Mouse (Mus musculus): ENCODE data around the gene Galnt18. TPM values are rescaled to one million over a fixed set of nuclear protein-coding genes. Genes with fewer than 3 reads are reported as not detected.
A peak's percentile ranks its signal among the peaks of the same experiment; 100 is the strongest.

Galnt18 gene
- polyA plus RNA-seq, 1 experiment from 2014 or later = 35.6 TPM

DNA sequence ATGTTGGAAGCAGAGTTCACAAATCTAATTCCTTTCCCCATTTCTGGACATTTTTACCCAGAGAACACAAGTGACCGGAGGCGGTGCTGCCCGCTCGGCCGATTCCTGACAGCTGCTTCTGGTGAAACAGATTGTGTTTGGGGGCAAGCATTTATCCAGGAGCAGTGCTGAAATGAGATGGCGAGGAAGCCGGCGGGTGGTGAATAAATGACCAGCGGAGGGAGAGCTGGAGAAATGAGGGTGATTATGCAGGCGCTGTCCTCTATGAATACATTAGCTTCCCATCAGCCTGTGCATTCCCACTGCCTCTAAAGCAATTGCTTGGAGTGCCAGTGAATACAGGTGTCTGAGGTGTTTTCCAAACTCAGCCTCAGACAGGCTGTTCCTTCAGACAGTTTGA lies 232.7 kb downstream of the Galnt18 start:
- 62% methylated on average over 10 of the region's 10 CpGs for WGBS
- no peak overlapping the region for H3K4me2 ChIP-seq (ENCODE audit: low read depth, low read length)
- no peak overlapping the region for H3K4me3 ChIP-seq (replicated peaks; ENCODE audit: low read length)
- H3K27me3 ChIP-seq (ENCODE audit: control insufficient read depth, insufficient read depth, low read length) = no peaks in the 10 kb centered on the region
- H3K9me3 ChIP-seq (replicated peaks; ENCODE audit: control insufficient read depth, low read length) = no peaks in the 10 kb centered on the region
- no peak for ATAC-seq (ENCODE audit: insufficient read depth, low FRiP score)
- no peak overlapping the region for H3K9ac ChIP-seq (ENCODE audit: low read length)
- no peaks in the 10 kb centered on the region; the same call in 1 of the 2 replicates for H3K36me3 ChIP-seq (ENCODE audit: control insufficient read depth, insufficient read depth, low read length)
- H3K27ac ChIP-seq (ENCODE audit: low read length) = no peak overlapping the region
- H3K4me1 ChIP-seq (ENCODE audit: control insufficient read depth, insufficient read depth, low read length) = peaks cover 4% of the 10 kb centered on the region; the same call in 1 of the 2 replicates

DNA sequence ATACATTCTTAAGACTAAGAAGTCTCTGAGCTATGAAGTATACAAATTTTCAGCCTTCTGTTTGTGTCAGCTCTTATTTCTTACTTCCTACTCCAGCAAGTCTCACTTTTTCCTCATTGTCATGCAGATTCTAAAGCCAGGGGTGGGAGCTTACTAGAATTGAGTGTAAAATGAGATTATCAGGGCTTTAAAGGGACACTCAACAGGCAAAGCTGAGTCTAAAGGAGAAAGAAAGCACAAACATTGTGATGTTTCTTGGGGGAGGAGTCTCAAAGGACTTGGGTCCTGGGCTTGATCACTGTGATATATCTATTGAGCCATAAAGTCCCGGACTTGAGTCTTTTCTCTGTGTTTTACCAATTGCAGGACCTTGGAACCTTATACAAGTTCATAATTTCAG lies 234.2 kb downstream of the Galnt18 start:
- Histone ChIP-seq H3K4me1 (ENCODE audit: control insufficient read depth, insufficient read depth, low read length) (peaks cover 4% of the 10 kb centered on the region; the same call in 1 of the 2 replicates), H3K4me3 (replicated peaks; ENCODE audit: low read length) (no peak overlapping the region), H3K4me2 (ENCODE audit: low read depth, low read length) (no peak overlapping the region), H3K27me3 (ENCODE audit: control insufficient read depth, insufficient read depth, low read length) (no peaks in the 10 kb centered on the region), H3K36me3 (ENCODE audit: control insufficient read depth, insufficient read depth, low read length) (no peaks in the 10 kb centered on the region; the same call in 1 of the 2 replicates), H3K27ac (ENCODE audit: low read length) (no peak overlapping the region), H3K9me3 (replicated peaks; ENCODE audit: control insufficient read depth, low read length) (no peaks in the 10 kb centered on the region), H3K9ac (ENCODE audit: low read length) (no peak overlapping the region)
- 82% methylated on average over 1 of the region's 1 CpGs for WGBS
- no peak for ATAC-seq (ENCODE audit: insufficient read depth, low FRiP score)

GRCm38 (mm10) chr7:111537946-111538345 lies 241.8 kb downstream of the Galnt18 start:
- Histone ChIP-seq H3K27me3 (ENCODE audit: control insufficient read depth, insufficient read depth, low read length) (no peaks in the 10 kb centered on the region), H3K9ac (ENCODE audit: low read length) (no peak overlapping the region), H3K4me3 (replicated peaks; ENCODE audit: low read length) (no peak overlapping the region), H3K4me2 (ENCODE audit: low read depth, low read length) (no peak overlapping the region), H3K36me3 (ENCODE audit: control insufficient read depth, insufficient read depth, low read length) (no peaks in the 10 kb centered on the region), H3K9me3 (replicated peaks; ENCODE audit: control insufficient read depth, low read length) (no peaks in the 10 kb centered on the region), H3K27ac (ENCODE audit: low read length) (no peak overlapping the region), H3K4me1 (ENCODE audit: control insufficient read depth, insufficient read depth, low read length) (no peaks in the 10 kb centered on the region)
- no peak for ATAC-seq (ENCODE audit: insufficient read depth, low FRiP score)
- whole genome bisulfite sequencing = 62% methylated on average over 6 of the region's 6 CpGs

DNA sequence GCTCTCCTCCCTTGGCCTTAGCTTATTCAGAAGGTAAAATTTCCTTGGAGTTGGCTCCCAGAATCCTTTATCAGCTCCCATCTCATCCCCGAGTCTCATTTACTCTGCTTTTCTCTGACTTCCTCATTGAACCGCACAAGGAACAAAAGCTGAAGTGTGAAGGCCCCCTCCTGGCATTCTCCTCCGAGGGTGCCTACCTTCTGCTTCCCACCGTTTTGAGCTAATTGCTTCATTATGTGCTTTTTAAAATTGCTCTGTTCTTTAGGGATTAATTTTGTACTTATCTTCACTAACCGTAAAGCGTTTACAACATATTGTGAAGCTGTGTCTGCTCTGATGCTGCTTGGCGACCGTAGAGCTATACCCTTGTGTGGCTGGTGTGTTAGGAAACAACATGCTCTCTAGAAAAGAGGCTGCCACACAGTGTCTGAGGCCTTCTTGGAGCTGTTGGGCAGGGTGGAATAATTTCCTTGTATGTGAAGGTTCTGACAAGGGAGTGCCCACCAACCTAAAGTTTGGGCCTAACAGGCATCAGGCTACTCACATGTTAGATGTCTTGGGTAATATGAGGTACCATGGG lies 244.9 kb downstream of the Galnt18 start:
- Histone ChIP-seq H3K4me1 (ENCODE audit: control insufficient read depth, insufficient read depth, low read length) (no peaks in the 10 kb centered on the region), H3K9ac (ENCODE audit: low read length) (no peak overlapping the region), H3K4me3 (replicated peaks; ENCODE audit: low read length) (no peak overlapping the region), H3K27ac (ENCODE audit: low read length) (no peak overlapping the region), H3K36me3 (ENCODE audit: control insufficient read depth, insufficient read depth, low read length) (no peaks in the 10 kb centered on the region), H3K27me3 (ENCODE audit: control insufficient read depth, insufficient read depth, low read length) (no peaks in the 10 kb centered on the region), H3K4me2 (ENCODE audit: low read depth, low read length) (no peak overlapping the region), H3K9me3 (replicated peaks; ENCODE audit: control insufficient read depth, low read length) (no peaks in the 10 kb centered on the region)
- no peak for ATAC-seq (ENCODE audit: insufficient read depth, low FRiP score)
- 76% methylated on average over 8 of the region's 8 CpGs for WGBS

- Histone ChIP-seq H3K4me3 (replicated peaks; ENCODE audit: low read length) (no peak overlapping the region), H3K4me2 (ENCODE audit: low read depth, low read length) (no peak overlapping the region), H3K9me3 (replicated peaks; ENCODE audit: control insufficient read depth, low read length) (no peaks in the 10 kb centered on the region), H3K9ac (ENCODE audit: low read length) (no peak overlapping the region), H3K27me3 (ENCODE audit: control insufficient read depth, insufficient read depth, low read length) (no peaks in the 10 kb centered on the region), H3K27ac (ENCODE audit: low read length) (peak overlapping the region; percentile 86), H3K4me1 (ENCODE audit: control insufficient read depth, insufficient read depth, low read length) (peaks cover 4% of the 10 kb centered on the region; the same call in 1 of the 2 replicates), H3K36me3 (ENCODE audit: control insufficient read depth, insufficient read depth, low read length) (no peaks in the 10 kb centered on the region)
- 65% methylated on average over 3 of the region's 3 CpGs for WGBS
- ATAC-seq (ENCODE audit: insufficient read depth, low FRiP score) = peak; percentile 92
Measured at GRCm38 (mm10) chr7:111528961-111529643, 250.7 kb downstream of the Galnt18 start.

DNA sequence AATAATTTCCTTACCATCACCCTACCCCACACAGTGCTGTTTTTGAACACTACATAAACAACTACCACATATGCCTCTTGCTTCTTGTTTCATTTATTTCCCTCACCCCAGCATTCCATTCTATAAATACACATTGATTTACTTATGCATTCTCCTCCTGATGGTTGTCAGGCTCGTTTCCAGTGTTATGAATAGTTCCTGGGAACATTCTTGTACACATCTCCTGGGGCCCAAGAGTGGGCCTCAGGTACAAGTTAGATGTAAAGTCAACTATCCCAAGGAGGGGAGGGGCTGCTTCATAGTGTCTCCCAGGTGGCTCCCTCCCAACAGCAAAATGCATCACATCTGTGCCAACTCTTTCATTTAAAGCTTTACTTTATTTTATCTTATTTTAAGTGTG lies 251.3 kb downstream of the Galnt18 start:
- ATAC-seq (ENCODE audit: insufficient read depth, low FRiP score) = peak; percentile 41; the same call in 1 of the 2 replicates
- H3K4me3 ChIP-seq (replicated peaks; ENCODE audit: low read length) = no peak overlapping the region
- H3K4me1 ChIP-seq (ENCODE audit: control insufficient read depth, insufficient read depth, low read length) = peaks cover 4% of the 10 kb centered on the region; the same call in 1 of the 2 replicates
- H3K4me2 ChIP-seq (ENCODE audit: low read depth, low read length) = no peak overlapping the region
- H3K27me3 ChIP-seq (ENCODE audit: control insufficient read depth, insufficient read depth, low read length) = no peaks in the 10 kb centered on the region
- no peak overlapping the region for H3K9ac ChIP-seq (ENCODE audit: low read length)
- no peaks in the 10 kb centered on the region for H3K36me3 ChIP-seq (ENCODE audit: control insufficient read depth, insufficient read depth, low read length)
- H3K27ac ChIP-seq (ENCODE audit: low read length) = peak overlapping the region; percentile 64
- 12% methylated on average over 1 of the region's 1 CpGs for WGBS
- H3K9me3 ChIP-seq (replicated peaks; ENCODE audit: control insufficient read depth, low read length) = no peaks in the 10 kb centered on the region

GRCm38 (mm10) chr7:111520881-111521280 lies 258.9 kb downstream of the Galnt18 start:
- no peaks in the 10 kb centered on the region for H3K9me3 ChIP-seq (replicated peaks; ENCODE audit: control insufficient read depth, low read length)
- ATAC-seq (ENCODE audit: insufficient read depth, low FRiP score) = no peak
- no peak overlapping the region for H3K9ac ChIP-seq (ENCODE audit: low read length)
- WGBS = 79% methylated on average over 1 of the region's 1 CpGs
- H3K27ac ChIP-seq (ENCODE audit: low read length) = no peak overlapping the region
- H3K27me3 ChIP-seq (ENCODE audit: control insufficient read depth, insufficient read depth, low read length) = no peaks in the 10 kb centered on the region
- no peak overlapping the region for H3K4me3 ChIP-seq (replicated peaks; ENCODE audit: low read length)
- H3K4me1 ChIP-seq (ENCODE audit: control insufficient read depth, insufficient read depth, low read length) = peaks cover 10% of the 10 kb centered on the region; the same call in 1 of the 2 replicates
- H3K4me2 ChIP-seq (ENCODE audit: low read depth, low read length) = no peak overlapping the region
- H3K36me3 ChIP-seq (ENCODE audit: control insufficient read depth, insufficient read depth, low read length) = no peaks in the 10 kb centered on the region

DNA sequence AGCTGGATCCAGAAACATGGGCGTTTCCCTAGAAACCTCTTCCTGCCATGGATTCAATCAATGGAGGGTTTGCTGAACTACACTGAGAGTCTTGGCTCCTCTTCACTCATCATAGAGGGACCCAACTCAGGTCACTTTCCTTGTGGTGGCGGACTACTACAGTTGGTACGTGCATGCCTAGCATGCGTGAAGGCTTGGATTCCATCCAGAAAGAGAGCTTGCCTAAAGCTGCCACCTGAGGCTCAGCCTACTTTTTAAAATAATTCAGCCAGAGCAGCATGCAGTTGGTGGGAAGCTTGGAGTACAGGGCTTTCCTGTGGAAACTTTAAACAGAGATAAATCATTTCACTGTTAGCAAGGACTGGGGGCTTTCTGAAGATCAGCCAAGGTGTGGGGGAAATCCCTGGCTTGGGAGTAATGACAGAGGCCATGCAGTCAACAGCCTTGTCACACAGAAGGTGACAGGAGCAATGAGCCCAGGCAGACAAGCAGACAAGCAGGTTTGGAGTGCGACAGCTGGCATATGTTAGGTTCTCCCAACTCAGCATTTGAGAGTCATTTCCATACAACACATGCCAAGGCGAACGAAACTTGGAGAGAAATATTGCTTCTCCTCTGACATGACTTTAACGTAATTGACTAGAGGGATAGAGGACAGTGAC lies 261.1 kb downstream of the Galnt18 start:
- 48% methylated on average over 8 of the region's 8 CpGs for WGBS
- Histone ChIP-seq H3K4me1 (ENCODE audit: control insufficient read depth, insufficient read depth, low read length) (peaks cover 13% of the 10 kb centered on the region; the same call in 1 of the 2 replicates), H3K36me3 (ENCODE audit: control insufficient read depth, insufficient read depth, low read length) (no peaks in the 10 kb centered on the region), H3K27me3 (ENCODE audit: control insufficient read depth, insufficient read depth, low read length) (no peaks in the 10 kb centered on the region), H3K27ac (ENCODE audit: low read length) (no peak overlapping the region), H3K9ac (ENCODE audit: low read length) (no peak overlapping the region), H3K4me2 (ENCODE audit: low read depth, low read length) (no peak overlapping the region), H3K4me3 (replicated peaks; ENCODE audit: low read length) (no peak overlapping the region), H3K9me3 (replicated peaks; ENCODE audit: control insufficient read depth, low read length) (no peaks in the 10 kb centered on the region)
- ATAC-seq (ENCODE audit: insufficient read depth, low FRiP score) = peak; percentile 25; the same call in 1 of the 2 replicates

GRCm38 (mm10) chr7:111516882-111517281 lies 262.9 kb downstream of the Galnt18 start:
- H3K27ac ChIP-seq (ENCODE audit: low read length) = no peak overlapping the region
- no peak overlapping the region for H3K4me3 ChIP-seq (replicated peaks; ENCODE audit: low read length)
- peaks cover 13% of the 10 kb centered on the region; the same call in 1 of the 2 replicates for H3K4me1 ChIP-seq (ENCODE audit: control insufficient read depth, insufficient read depth, low read length)
- no peaks in the 10 kb centered on the region for H3K36me3 ChIP-seq (ENCODE audit: control insufficient read depth, insufficient read depth, low read length)
- H3K9ac ChIP-seq (ENCODE audit: low read length) = no peak overlapping the region
- 76% methylated on average over 1 of the region's 1 CpGs for WGBS
- H3K4me2 ChIP-seq (ENCODE audit: low read depth, low read length) = no peak overlapping the region
- no peaks in the 10 kb centered on the region for H3K27me3 ChIP-seq (ENCODE audit: control insufficient read depth, insufficient read depth, low read length)
- H3K9me3 ChIP-seq (replicated peaks; ENCODE audit: control insufficient read depth, low read length) = no peaks in the 10 kb centered on the region
- ATAC-seq (ENCODE audit: insufficient read depth, low FRiP score) = no peak
